Mouse (Mus musculus) kidney, adult 2 months (tissue): Measurements from ENCODE around the gene Ino80b.

Source experiments
- CTCF ChIP-seq: fragments of 200-500 bp; conservative IDR thresholded peaks from 2 replicates; pipeline ENCODE4 v1.5.1; 2011; ENCODE audit warnings: low read depth, mild to moderate bottlenecking, control low read depth, low read length, moderate library complexity, mixed read lengths; ENCODE audit not compliant: insufficient read depth, insufficient read length
- POLR2A ChIP-seq: fragments of 200-500 bp; IDR thresholded peaks from one replicate; pipeline ENCODE4 v1.6.1; 2011; ENCODE audit warnings: low read depth, low read length, control low read depth

DNA sequence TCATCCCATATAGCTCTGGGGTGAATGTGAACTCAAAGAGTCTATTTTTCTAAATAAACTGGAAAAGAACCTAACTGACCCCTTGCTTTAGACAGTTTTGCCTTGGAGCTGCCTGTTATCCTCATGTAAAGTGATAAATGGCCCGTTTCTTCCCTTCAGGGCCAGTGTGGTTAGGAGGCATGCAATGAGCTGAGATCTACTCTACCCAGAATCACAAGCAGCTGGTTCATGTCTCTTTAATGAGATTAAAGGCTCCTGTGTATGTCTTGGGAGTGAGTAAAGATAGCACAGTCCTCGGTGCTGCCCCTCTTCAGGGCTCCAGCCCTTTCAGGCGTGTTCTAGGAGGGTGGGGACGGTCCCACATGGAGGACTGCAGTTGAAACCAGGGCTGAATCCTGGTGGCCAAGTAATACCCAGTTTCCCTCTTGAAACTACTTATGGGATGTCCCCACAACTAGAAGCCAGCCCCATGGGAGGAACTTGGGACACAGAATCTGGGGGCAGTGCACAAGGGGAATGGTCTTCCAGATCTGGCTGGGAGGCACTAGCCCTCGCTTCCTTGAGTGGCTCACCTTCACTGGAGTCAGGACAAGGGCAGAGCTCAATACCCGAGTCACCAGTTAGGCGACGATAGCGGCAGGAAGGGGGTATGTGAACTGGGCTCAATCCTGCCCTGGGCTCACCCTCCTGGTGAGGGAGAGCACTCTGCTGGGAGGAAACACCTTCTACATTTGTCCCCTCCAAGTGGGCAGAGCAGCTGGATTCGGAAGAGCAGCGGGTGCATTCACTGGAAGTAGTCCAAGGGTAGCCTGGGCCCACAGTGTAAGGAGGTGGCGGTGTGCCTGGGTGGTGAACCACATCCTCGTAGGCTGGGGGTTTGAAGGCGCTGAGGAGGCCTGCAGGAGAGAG, 6.2 kb downstream of the Ino80b start:
- TF ChIP-seq CTCF, result no peak
- TF ChIP-seq POLR2A, result peak; percentile 10
